Mouse (Mus musculus): Measurements from ENCODE around the gene Atf7.

Atf7 gene

GRCm38 (mm10) chr15:102498322-102498721 is 126.9 kb downstream of the Atf7 start:
- in situ Hi-C loops (cut with MseI, MboI), result no loop called here

GRCm38 (mm10) chr15:102487664-102488063 is 137.6 kb downstream of the Atf7 start:
- in situ Hi-C loops (cut with MseI, MboI), result no loop called here

DNA sequence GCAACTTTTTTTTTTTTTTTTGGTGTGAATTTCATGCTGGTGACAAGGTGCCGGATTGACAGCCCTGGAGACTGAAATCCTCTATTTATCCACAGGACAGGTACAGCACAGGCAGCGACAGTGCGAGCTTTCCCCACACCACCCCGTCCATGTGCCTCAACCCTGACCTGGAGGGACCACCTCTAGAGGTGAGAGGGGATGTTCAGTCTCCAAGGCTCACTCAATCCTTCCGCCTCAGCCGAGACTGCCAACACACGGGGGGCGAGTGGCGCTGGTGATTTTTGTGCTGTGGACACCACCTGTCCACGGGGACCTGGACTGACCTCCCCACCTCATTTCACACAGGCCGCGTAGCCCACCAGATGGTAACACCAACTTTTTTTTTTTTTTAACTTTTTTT is 139.4 kb downstream of the Atf7 start:
- in situ Hi-C loops (cut with MseI, MboI), result no loop called here

- in situ Hi-C loops (cut with MseI, MboI), result no loop called here
Measured at GRCm38 (mm10) chr15:102483136-102483535, 142.1 kb downstream of the Atf7 start.
